Mouse (Mus musculus) layer of hippocampus, adult 2 months (tissue): Measurements from ENCODE around the gene Polr3g. TPM values are rescaled to one million over a fixed set of nuclear protein-coding genes. Genes with fewer than 3 reads are reported as not detected.
"Not testable (repeated sequence)": the region's sequence is repeated elsewhere in the genome, so short reads cannot be mapped to it uniquely, and the experiment has no call there.

Source experiments
- DNase-seq, 2 experiments: peaks; one replicate each; pipeline ENCODE4 v3.0.0; 2022; ENCODE audit warnings: low spot score in 2 of 2
- H3K27ac ChIP-seq: fragments of 200-600 bp; 2 replicates; pipeline ENCODE4 v1.8.1; 2022
- H3K4me3 ChIP-seq: fragments of 200-600 bp; 2 replicates; pipeline ENCODE4 v1.8.1; 2022; ENCODE audit warnings: mild to moderate bottlenecking
- CTCF ChIP-seq: fragments of 200-600 bp; conservative IDR thresholded peaks from 2 replicates; pipeline ENCODE4 v1.8.1; 2022; ENCODE audit warnings: antibody characterized with exemption, mild to moderate bottlenecking, moderate library complexity
- total RNA-seq, 2 experiments: library from RNA; stranded (reverse); gene quantifications; 2 replicates each; pipeline ENCODE4 v1.2.3; 2021

The Polr3g gene
- total RNA-seq, 2 experiments from 2014 or later, result 4.1 to 5.4 TPM

DNA sequence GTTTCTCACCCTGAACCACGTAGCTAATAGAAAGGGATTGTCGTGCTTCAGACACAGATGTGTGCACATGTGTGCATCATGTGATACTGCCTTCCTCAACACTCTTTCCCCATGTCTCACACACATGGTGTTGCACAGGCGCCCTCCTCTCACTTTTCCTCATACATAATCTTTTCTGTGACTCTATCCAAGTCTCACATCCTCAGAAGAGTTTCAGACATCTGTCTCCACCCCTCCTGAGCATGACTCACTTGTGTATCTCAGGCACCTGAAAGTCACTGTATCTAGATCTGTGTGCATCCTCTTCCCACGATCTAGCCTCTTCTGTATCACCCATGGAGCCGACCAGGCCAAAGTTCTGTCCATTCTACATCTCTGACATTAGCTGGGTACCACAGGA, 43.1 kb downstream of the Polr3g start:
- no peak for TF ChIP-seq CTCF
- no peak for DNase-seq

DNA sequence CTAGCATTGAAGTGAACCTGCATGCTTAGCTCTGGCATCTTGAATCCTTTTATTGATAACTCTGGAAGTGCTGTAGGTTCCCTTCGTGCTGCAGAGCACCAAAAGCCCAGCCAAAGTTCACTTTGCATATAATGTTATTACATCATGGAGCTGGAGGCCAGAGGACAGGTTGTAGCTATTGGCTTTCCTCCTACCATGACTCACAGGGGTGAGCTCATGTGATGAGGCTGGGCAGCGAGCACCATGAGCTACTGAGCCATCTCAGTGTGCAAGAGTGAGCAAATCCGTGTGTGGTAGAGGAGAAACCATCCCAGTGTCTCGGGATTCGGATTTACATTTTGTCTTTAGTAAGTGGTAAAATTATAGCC, 46.5 kb downstream of the Polr3g start:
- H3K4me3 ChIP-seq, result no peak overlapping the region
- H3K27ac ChIP-seq, result peak overlapping the region; percentile 77
- TF ChIP-seq CTCF, result no peak
- DNase-seq, result no peak

More for the DNA sequence above, 43.1 kb downstream of the Polr3g start:
- H3K27ac ChIP-seq, result no peak overlapping the region
- H3K4me3 ChIP-seq, result no peak overlapping the region

DNA sequence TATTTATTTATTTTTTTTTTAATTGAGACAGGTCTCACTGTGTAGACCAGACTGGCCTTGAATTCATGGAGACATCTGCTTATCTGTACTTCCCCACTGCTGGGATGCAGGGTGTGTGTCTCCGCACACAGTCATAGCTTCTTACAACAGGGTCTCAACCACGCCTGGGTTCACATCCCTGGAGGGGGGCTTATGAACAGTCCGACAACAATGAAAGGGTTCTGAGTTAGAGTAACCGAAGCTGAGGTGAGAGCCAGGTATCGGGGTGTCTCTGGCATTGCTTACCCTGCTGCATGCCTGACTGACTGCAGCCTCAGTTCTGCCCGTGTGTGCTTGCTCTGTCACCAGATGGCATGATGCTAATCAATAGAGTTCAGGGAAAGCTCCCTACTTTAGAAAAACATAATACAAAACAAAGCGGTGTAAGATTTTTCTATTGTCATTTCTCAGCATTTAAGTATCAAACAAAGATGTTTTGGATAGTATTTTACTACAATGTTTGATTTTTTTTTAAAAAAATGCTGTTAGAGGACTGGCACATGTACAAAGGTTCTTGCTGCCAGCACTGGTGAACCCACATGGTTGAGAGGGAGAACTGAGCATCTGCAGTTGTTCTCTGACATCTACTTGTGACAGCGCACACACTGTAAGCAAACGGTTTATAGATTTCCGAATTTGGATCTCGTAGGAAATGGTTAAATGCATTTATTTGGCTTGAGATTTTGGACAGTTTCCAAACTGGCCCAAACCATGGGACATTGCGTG, 47.1 kb downstream of the Polr3g start:
- Histone ChIP-seq H3K4me3 (no peak overlapping the region), H3K27ac (peak overlapping the region; percentile 77)
- TF ChIP-seq CTCF, result peak; percentile 31
- DNase-seq, result no peak

DNA sequence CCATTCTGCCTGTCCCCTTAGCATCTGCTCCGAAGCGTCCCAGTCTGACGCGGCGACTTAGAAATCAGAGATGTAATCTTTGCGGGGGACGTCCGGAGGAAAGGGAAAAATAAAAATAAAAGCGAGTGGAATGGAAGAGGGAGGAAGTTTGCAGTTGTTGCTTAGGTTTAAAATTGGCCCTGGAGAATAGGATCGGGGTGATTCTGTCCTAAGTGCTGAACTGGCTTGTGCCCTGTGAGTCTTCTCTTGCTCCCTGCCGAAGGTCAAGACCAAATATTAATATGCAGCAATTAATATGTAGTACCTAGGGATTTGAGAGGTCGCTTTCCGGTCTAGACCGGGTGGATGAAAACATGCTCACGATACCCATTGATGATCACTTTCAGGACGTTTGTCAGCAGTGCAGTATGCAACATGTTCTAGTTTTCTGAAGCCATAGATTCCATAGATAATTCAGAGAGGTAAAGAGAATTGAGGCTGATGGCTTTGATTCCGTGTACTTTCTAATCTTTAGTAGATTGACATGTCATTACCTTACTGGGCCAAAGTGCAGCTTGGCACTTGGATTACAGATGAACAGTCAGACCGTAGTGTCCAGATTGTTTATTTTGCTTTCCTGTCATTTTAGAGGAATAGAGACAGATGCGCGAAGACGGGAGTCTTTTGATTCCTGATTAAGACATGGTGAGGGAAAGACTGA, 52.6 kb downstream of the Polr3g start:
- H3K27ac ChIP-seq, result peak overlapping the region; percentile 95
- no peak for TF ChIP-seq CTCF
- DNase-seq, result no peak
- H3K4me3 ChIP-seq, result peak overlapping the region; percentile 75

DNA sequence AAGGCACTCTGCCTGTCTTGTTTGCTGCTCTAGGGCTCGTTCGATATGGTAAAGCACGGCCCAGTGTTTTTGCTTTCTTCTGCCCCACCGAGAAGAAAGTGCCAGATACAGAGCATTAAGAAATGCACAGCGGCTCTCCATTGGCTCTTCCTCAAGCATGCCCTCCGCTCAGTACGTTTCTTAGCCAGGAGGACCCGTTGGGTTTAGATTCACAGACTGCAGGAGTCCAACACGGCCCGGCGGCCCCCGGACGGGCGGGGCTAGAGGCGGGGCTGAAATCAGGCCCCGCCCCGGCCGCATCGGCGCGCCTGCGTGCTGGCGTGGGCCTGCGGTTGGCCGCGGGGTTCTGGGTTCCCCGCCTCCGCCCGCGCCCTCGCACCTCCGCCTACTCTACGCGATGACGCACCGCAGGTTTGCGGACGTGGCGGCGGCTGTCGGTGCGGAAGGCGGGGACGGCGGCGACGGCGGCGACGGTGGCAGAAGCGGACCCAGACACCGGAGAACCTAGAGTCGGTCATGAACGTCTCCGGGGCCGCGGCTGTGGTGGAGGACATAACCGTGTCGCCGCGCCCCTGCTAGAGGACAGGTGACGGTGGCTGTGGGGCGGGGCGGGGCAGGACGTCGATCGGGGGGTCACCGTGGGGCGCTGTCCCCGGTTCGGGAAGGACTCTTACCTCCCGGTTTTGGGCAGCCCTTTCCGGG, 53.3 kb downstream of the Polr3g start, which contains the start of gene Lysmd3:
Gene Lysmd3, plus strand, starts transcription at position 313 of the 702 bp plus-strand sequence.
- no peak for TF ChIP-seq CTCF
- Histone ChIP-seq H3K27ac (peak within 1 kb of the TSS; percentile 95), H3K4me3 (peak within 1 kb of the TSS; percentile 75)
- peak; percentile 92 for DNase-seq

DNA sequence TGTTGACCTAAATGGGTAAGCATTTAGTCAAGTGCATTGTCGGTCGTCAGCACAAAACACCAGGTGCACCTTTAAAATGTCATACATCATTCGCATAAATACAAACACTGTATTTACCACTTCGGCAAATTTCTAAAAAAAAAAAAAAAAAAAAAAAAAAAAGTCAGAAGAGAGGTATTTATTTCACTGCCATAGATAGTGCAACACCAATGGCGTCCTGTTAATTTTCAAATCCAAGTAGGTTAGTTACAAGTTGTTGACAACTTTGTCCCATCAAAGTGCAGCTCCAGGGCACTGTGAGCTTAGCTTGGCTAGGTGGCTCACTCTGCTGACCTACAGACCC, 53.8 kb downstream of the Polr3g start:
- no peak for DNase-seq
- no peak for TF ChIP-seq CTCF
- H3K4me3 ChIP-seq, result peak overlapping the region; percentile 75
- peak overlapping the region; percentile 95; the same call in 1 of the 2 replicates for H3K27ac ChIP-seq

DNA sequence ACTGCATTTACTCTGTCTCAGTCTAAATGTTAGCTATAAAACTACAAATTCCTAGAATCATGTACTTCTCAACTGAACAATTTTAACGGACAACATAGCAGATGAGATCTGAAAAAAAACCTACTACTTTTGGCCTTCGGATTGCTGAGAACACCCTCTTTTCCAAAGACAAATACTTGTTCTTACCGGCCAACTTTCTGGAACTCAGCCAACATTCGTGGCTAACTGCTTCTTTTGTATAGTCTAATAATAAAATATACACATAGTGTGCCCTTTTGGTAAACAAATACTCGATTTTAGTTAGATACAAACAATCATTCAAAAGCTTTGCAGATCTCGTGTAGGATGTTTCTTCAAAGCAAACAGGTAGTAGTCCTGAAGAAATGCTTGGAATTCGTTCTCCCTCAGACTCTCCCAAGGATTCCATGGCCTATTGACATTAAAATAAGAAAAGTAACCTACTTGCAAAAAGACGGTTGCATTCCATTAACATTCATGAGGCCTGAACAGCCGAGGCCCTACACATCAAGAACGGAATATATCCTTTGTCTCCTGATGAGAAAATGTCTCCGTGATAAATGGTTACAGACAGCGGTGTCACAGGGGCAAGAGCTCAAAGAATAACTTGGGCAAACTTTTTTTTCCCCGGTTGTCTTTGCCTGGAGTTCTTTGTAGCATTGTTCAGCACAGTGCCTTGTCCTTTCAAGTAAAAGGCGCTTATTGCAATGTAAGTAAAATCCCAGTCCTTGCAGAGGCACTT, 54.5 kb downstream of the Polr3g start:
- no peak overlapping the region for H3K27ac ChIP-seq
- no peak overlapping the region for H3K4me3 ChIP-seq
- DNase-seq, result no peak
- TF ChIP-seq CTCF, result no peak

DNA sequence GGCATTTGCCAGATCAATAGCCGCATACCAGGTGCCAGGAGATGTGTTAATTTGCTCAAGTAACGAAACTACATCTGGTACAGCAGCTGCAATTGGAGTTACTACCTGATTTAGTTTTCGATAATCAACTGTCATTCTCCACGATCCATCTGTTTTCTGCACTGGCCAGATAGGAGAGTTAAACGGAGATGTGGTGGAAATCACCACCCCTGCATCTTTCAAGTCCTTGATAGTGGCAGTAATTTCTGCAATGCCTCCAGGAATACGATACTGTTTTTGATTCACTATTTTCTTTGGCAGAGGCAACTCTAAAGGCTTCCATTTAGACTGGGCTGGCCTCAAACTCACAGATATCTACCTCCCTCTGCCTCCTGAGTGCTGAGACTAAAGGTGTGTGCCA, 60.4 kb downstream of the Polr3g start:
- not testable (repeated sequence) for DNase-seq, H3K27ac ChIP-seq, H3K4me3 ChIP-seq

DNA sequence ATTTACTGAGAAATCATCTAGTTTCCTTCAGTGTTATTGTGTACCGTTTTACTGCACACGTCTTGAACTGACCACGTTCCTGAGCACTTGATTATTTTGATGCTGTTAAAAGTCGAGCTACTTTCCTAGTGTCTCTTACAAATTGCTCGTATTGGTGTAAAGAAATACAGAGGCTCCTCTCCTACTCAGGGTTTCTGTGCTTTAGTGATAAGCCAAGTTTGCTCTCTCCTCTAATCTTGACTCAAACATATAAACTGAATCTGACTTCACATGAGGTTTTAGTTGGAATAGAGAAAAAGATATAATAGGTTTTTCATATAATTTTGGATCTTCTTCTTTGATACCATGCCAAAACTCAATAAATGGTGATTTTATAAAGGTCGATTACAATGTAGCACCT, 64.5 kb downstream of the Polr3g start:
- DNase-seq, result no peak
- no peak for TF ChIP-seq CTCF
- Histone ChIP-seq H3K4me3 (no peak overlapping the region), H3K27ac (no peak overlapping the region)

DNA sequence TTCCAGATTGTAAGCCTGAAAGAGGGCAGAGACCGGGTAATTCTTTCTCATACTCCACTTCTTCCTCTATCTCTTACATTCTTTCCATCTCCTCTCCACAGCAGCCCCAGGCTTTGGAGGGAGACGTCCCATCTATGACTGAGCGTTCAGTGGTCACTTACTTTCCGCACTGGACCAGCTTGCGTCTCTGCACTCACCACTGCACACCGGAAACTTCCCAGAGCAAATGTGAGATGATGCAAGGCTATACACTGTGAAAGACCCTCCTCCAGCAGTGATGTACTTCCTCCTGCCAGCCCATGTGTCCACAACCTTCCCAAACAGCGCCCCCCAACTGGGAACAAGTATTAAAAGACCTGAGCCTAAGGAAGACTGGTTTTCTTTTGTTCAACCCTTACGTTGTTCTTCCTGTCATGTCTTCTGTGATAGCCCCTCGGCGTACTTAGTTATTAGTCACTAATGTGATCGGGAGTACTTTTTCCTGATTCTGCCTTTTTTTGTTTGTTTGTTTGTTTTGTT, 66.7 kb downstream of the Polr3g start:
- no peak for TF ChIP-seq CTCF
- DNase-seq, result no peak
- Histone ChIP-seq H3K4me3 (no peak overlapping the region), H3K27ac (no peak overlapping the region)

DNA sequence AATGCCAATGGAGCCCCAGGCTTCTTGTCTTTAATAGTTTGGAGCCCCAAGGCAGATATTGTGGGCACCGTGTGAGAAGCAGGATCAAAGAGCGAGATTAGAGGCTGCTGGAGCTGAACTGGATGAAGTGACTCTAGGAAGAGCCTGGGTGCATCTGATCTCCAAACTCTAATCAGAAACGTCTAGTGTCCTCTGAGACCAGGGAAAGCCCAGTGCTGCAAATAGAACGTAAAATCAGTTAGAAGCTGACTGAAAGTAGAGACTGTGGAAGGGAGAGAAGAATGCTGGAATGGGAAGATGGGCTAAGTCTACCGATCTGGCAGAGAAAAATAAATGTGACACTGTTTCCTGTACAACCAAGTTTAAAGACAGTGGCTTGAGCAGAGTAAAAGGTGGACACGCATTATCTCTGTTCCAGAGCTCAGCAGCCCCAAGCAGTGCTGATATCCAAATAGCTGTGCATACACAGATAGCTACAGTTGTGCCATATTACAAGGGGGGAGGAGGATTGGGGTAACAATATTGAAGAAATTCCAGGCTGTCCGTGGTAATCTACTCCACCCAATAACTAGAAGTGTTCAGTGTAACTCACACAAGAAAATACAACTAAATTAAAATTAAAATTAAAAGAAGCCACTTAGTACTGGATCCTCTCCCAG, 68.2 kb downstream of the Polr3g start:
- TF ChIP-seq CTCF, result no peak
- no peak for DNase-seq
- no peak overlapping the region for H3K27ac ChIP-seq
- H3K4me3 ChIP-seq, result no peak overlapping the region
